Mouse (Mus musculus): ENCODE measurements around the gene Cd81. TPM values are rescaled to one million over a fixed set of nuclear protein-coding genes. Genes with fewer than 3 reads are reported as not detected.

Cd81 gene
- total RNA-seq, 1 experiment from 2014 or later, result 257 TPM

GRCm38 (mm10) chr7:143041138-143041822 lies 11.3 kb upstream of the Cd81 start:
- ATAC-seq (replicated peaks in 1 of 2; ENCODE audit: insufficient read depth in 1 of 2, low FRiP score in 2 of 2, low TSS enrichment in 1 of 2, low read depth in 1 of 2, poor library complexity in 2 of 2, severe bottlenecking in 2 of 2), result no peak

GRCm38 (mm10) chr7:143042089-143042488 lies 10.4 kb upstream of the Cd81 start:
- ATAC-seq (replicated peaks in 1 of 2; ENCODE audit: insufficient read depth in 1 of 2, low FRiP score in 2 of 2, low TSS enrichment in 1 of 2, low read depth in 1 of 2, poor library complexity in 2 of 2, severe bottlenecking in 2 of 2), result no peak

- peak in 1 of 2 experiments; percentile 27; a peak in 2 of 4 replicates for ATAC-seq (replicated peaks in 1 of 2; ENCODE audit: insufficient read depth in 1 of 2, low FRiP score in 2 of 2, low TSS enrichment in 1 of 2, low read depth in 1 of 2, poor library complexity in 2 of 2, severe bottlenecking in 2 of 2)
These were observed 9.6 kb upstream of the Cd81 start for GRCm38 (mm10) chr7:143042897-143043300.

DNA sequence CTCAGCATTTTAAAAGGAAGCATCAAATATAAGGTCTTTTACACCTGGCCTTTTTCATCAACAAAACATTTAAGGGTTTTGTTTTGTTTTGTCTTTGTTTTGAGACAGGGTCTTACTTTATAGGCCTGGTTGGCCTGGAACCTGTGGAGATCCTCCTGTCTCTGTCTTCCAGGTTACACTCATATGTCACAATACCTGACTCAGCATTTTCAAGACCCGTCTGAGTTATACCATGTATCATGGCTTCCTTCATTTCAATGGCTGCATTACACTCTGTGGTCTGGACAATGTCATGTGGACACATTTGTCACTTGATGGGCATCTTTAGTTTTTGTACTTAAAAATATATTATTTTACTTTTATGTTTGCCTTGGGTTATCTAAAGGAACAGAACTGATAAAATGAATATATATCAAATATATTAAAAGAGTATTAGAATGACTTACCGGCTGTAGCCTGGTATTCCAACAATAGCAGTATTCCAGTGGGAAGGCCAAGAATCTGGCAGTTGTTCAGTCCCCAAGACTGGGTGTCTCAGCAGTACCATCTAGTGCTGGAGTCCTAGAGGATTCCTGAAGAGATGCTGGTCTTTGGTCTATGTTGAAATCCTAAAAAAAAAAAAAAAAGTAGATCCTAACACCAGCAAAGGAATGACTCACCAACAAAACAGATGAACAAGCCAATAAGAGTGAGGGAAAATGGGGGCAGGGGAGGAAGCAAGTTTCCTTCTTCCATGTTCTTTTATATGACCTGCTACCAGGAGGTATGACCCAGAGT lies 8.3 kb upstream of the Cd81 start:
- ATAC-seq (replicated peaks in 1 of 2; ENCODE audit: insufficient read depth in 1 of 2, low FRiP score in 2 of 2, low TSS enrichment in 1 of 2, low read depth in 1 of 2, poor library complexity in 2 of 2, severe bottlenecking in 2 of 2), result no peak

DNA sequence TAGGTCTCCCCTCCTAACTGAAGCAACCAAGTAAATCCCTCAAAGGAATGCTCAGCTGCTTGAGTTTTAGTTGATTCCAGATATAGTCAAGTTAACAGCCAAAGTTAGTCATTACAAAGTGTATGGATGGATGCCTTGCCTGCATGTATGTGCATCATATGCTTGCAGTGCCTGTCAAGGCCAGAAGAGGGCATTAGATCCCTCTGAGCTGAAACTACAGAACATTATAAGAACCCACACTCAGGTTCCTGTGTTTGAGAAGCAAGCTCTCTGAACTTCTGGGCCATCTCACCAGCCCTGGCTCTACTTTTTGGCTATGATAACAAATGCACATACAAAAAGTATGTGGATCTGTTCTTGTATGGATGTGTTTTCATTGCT lies 7.7 kb upstream of the Cd81 start:
- no peak for ATAC-seq (replicated peaks in 1 of 2; ENCODE audit: insufficient read depth in 1 of 2, low FRiP score in 2 of 2, low TSS enrichment in 1 of 2, low read depth in 1 of 2, poor library complexity in 2 of 2, severe bottlenecking in 2 of 2)

GRCm38 (mm10) chr7:143046358-143046757 lies 6.2 kb upstream of the Cd81 start:
- no peak; a peak in 1 of 4 replicates for ATAC-seq (replicated peaks in 1 of 2; ENCODE audit: insufficient read depth in 1 of 2, low FRiP score in 2 of 2, low TSS enrichment in 1 of 2, low read depth in 1 of 2, poor library complexity in 2 of 2, severe bottlenecking in 2 of 2)

DNA sequence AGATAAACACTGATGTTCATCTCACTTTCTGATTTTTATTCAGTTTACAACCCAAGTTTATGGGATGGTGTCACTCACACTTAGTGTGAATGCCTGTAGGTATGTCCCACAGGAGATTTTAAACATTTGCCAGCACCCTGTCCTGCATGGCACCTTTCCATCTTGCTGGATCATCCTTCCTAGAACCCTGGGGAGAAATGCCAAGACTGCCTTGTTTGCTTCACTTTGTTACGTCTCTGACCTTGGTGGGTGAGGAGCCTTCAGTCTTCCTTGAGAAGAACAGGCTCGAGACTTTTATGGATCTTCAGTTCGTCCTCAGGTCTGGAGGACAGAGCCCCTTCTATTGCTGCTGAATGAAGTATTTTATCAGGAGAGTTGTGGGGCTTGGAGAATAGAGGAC lies 3.2 kb upstream of the Cd81 start:
- ATAC-seq (replicated peaks in 1 of 2; ENCODE audit: insufficient read depth in 1 of 2, low FRiP score in 2 of 2, low TSS enrichment in 1 of 2, low read depth in 1 of 2, poor library complexity in 2 of 2, severe bottlenecking in 2 of 2), result no peak

GRCm38 (mm10) chr7:143049841-143050816 lies 2.4 kb upstream of the Cd81 start:
- ATAC-seq (replicated peaks in 1 of 2; ENCODE audit: insufficient read depth in 1 of 2, low FRiP score in 2 of 2, low TSS enrichment in 1 of 2, low read depth in 1 of 2, poor library complexity in 2 of 2, severe bottlenecking in 2 of 2), result no peak

DNA sequence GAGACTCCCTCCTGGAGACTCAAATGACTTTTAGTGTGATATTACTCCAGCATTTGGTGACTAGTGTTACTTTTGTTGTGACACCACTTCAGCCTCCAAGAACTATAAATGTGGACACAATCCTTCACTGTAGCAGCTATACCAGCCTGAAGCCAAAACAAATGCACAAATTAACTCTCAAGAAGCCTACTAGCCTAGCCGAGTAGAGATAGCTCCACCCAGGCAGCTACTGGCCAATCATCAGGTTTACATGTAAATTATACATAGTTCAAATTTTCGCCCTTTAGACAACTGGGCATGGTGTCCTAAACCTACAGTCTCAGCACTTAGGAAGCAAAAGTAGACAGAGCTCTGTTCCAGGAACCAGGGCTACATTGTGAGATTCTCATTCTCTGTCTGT lies 1.2 kb upstream of the Cd81 start:
- no peak for ATAC-seq (replicated peaks in 1 of 2; ENCODE audit: insufficient read depth in 1 of 2, low FRiP score in 2 of 2, low TSS enrichment in 1 of 2, low read depth in 1 of 2, poor library complexity in 2 of 2, severe bottlenecking in 2 of 2)

DNA sequence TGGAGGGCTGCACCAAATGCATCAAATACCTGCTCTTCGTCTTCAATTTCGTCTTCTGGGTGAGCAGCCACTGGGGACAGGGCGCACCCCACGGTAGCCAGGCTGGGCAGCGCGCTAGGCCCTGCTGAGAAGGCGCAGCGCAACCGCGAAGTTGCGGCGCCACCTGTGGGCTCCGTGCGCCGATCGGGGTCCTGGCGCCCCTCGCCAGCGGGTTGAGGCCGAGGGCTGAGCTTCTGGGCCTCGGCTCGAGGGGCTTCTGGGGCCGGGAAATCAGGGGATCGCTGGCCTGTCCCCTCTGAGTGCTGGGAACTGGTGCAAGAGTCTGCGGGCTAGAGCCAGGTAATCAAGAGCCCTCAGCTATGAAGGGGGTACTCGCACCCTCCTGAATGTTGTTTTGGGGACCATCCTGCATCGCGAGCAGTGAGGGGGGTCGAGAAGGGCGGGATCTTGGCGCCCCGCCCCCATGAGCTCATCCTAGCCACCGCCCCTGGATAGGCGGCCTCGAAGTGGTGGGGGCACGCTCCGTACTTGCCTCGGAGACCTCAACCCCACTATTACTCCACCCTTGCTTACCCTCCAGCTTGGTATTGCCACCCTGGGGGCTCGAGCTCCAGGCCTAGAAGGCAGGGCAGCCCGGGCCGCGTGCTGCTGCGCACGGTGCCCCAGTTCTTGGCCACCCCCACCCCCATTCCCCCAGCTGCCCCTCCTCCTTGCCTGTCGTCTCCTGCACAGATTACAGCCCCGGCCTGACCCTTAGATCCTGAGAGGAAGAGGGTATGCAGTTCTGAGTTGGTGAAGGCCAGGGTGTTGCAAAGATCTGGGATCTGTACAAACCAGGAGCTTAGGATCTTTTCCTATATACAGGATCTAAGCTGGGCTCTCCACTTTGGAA lies 715 bp downstream of the Cd81 start:
- ATAC-seq (replicated peaks in 1 of 2; ENCODE audit: insufficient read depth in 1 of 2, low FRiP score in 2 of 2, low TSS enrichment in 1 of 2, low read depth in 1 of 2, poor library complexity in 2 of 2, severe bottlenecking in 2 of 2), result peak in 1 of 2 experiments; percentile 17; a peak in 2 of 4 replicates

DNA sequence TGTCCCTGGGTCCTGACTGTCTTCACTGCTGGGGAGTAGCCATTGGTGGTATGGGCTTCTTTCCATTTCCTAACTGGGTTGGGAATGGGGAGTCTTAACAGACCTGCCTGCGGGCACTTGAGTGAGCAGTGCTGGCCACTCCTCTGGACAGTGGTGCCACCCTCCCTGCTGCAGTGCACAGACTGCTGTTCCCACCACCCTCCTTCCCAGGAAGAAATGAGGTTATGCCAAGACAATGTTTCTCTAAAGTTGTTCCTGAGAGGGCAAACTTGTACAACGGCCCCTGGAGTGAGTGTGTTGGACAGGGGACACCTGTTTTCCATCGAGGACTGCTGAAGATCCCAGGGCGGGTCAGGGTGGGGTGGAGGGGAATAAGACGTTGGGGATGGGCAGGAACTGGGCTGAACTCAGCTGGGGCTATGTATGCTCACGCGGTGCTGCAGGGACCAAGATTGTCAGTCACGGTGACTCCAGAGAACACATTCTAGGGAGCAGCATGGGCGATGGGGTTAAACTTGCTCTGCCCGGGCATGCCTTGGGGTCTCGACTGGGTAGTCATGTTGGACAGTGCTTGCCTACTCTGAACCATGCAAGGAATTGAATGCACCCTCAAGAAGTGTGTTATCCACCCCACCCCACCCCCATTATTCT lies 1.5 kb downstream of the Cd81 start:
- no peak for ATAC-seq (replicated peaks in 1 of 2; ENCODE audit: insufficient read depth in 1 of 2, low FRiP score in 2 of 2, low TSS enrichment in 1 of 2, low read depth in 1 of 2, poor library complexity in 2 of 2, severe bottlenecking in 2 of 2)

GRCm38 (mm10) chr7:143054612-143054965 lies 2.0 kb downstream of the Cd81 start:
- no peak for ATAC-seq (replicated peaks in 1 of 2; ENCODE audit: insufficient read depth in 1 of 2, low FRiP score in 2 of 2, low TSS enrichment in 1 of 2, low read depth in 1 of 2, poor library complexity in 2 of 2, severe bottlenecking in 2 of 2)

GRCm38 (mm10) chr7:143055001-143055400 lies 2.5 kb downstream of the Cd81 start:
- no peak for ATAC-seq (replicated peaks in 1 of 2; ENCODE audit: insufficient read depth in 1 of 2, low FRiP score in 2 of 2, low TSS enrichment in 1 of 2, low read depth in 1 of 2, poor library complexity in 2 of 2, severe bottlenecking in 2 of 2)

GRCm38 (mm10) chr7:143055499-143056186 lies 3.1 kb downstream of the Cd81 start:
- peak; percentile 35 to 37 for ATAC-seq (replicated peaks in 1 of 2; ENCODE audit: insufficient read depth in 1 of 2, low FRiP score in 2 of 2, low TSS enrichment in 1 of 2, low read depth in 1 of 2, poor library complexity in 2 of 2, severe bottlenecking in 2 of 2)

- ATAC-seq (replicated peaks in 1 of 2; ENCODE audit: insufficient read depth in 1 of 2, low FRiP score in 2 of 2, low TSS enrichment in 1 of 2, low read depth in 1 of 2, poor library complexity in 2 of 2, severe bottlenecking in 2 of 2), result no peak
These were observed 4.5 kb downstream of the Cd81 start for GRCm38 (mm10) chr7:143057023-143057422.

DNA sequence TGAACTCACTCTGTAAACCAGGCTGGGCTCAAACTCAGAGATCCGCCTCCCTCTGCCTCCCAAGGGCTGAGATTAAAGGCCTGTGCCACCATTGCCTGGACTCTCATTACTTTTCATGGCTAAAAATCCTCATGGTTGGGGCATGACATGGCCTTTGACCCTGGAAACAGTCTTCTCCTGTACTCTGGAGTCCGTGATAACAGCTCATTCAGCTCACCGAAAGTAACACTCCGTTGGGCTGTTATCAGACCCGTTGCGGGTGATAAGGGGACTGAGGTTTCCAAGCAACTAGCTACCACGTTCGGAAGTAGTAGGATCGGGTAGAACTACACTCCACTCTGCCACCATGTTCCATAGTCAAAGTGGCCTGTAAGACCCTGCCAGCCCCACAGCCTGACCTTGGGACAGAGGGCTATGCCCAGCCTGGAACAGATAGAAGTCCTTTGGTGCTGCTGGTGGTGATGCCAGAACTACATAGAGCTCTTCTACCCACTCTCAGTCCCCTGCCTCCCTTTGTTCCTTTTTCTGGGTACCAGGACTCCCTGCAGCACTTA lies 5.2 kb downstream of the Cd81 start:
- ATAC-seq (replicated peaks in 1 of 2; ENCODE audit: insufficient read depth in 1 of 2, low FRiP score in 2 of 2, low TSS enrichment in 1 of 2, low read depth in 1 of 2, poor library complexity in 2 of 2, severe bottlenecking in 2 of 2), result no peak

Data from hematopoietic stem cell, adult 5-6 weeks (primary cell).